Mouse (Mus musculus): ENCODE results near the gene Gm7942. TPM values are rescaled to one million over a fixed set of nuclear protein-coding genes. Genes with fewer than 3 reads are reported as not detected.
"Not testable (repeated sequence)": the region's sequence is repeated elsewhere in the genome, so short reads cannot be mapped to it uniquely, and the experiment has no call there.

Gene Gm7942
- total RNA-seq (2021): not detected
- polyA plus RNA-seq (2012; rRNA removed): not detected in 2 replicates
- long read RNA-seq: 0 reads

DNA sequence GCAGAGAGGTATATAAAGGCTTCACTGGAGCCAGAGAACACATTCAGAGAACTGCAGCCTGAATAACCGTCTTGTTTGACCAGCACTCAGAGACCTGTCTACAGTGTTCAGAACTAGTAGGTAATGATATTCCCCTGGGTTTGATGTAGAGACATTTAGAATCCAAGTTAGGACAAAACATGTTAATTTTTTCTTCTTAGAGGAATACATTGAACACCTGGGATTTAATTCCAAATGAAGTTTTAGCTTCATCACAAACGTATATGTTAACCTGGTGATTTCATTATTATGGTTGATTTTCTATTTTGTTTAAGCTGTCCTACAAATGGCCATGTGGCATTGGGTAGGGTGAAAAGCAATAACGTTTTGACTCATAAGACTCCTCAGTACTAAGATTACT is at the start of gene Gm7942:
Gm7942 (plus strand) TSS at position 301 of the 400 bp plus-strand sequence.
- DNase-seq: not testable (repeated sequence)

Other genes with a start within 250 kb of the Gm7942 start
- not detected for gene Gm3183, start 241.5 kb upstream of the Gm7942 start, total RNA-seq (2021)
- gene Gm3183, start 241.5 kb upstream of the Gm7942 start, polyA plus RNA-seq (2012; rRNA removed): not detected in 2 replicates
- not detected for gene Gm6367, start 118.3 kb upstream of the Gm7942 start, total RNA-seq (2021)
- gene Gm6367, start 118.3 kb upstream of the Gm7942 start, polyA plus RNA-seq (2012; rRNA removed): not detected in 2 replicates
- not detected for gene Gm16513, start 75.7 kb downstream of the Gm7942 start, total RNA-seq (2021)
- not detected in 2 replicates for gene Gm16513, start 75.7 kb downstream of the Gm7942 start, polyA plus RNA-seq (2012; rRNA removed)
- gene Gm10424, start 165.8 kb downstream of the Gm7942 start, total RNA-seq (2021): not detected
- gene Gm10424, start 165.8 kb downstream of the Gm7942 start, polyA plus RNA-seq (2012; rRNA removed): not detected in 2 replicates
- not detected for gene Gm3259, start 199.0 kb downstream of the Gm7942 start, total RNA-seq (2021)
- gene Gm3259, start 199.0 kb downstream of the Gm7942 start, polyA plus RNA-seq (2012; rRNA removed): not detected in 2 replicates